Mouse (Mus musculus): Measurements from ENCODE around the gene Zfp12. TPM values are rescaled to one million over a fixed set of nuclear protein-coding genes. Genes with fewer than 3 reads are reported as not detected.

Zfp12 gene
- polyA plus RNA-seq, 1 experiment from 2014 or later = 16.6 TPM

GRCm38 (mm10) chr5:143298391-143298790 lies 63.4 kb downstream of the Zfp12 start:
- no peak overlapping the region for H3K4me3 ChIP-seq (ENCODE audit: low read depth, low read length)
- H3K27ac ChIP-seq (replicated peaks; ENCODE audit: low read depth, low read length) = no peak overlapping the region
- DNase-seq (ENCODE audit: low spot score) (no peak), ATAC-seq (ENCODE audit: low read depth) (no peak)
- peaks cover 10% of the 10 kb centered on the region for H3K27me3 ChIP-seq (replicated peaks; ENCODE audit: control insufficient read depth, insufficient read depth, low read length)
- H3K9me3 ChIP-seq (ENCODE audit: control insufficient read depth, low read length) = 0 out of 2 replicates have a peak, but pooled peaks cover 3% of the 10 kb centered on the region
- peaks cover 6% of the 10 kb centered on the region; the same call in 1 of the 2 replicates for H3K4me1 ChIP-seq (ENCODE audit: control insufficient read depth, insufficient read depth, low read length)
- 93% methylated on average over 7 of the region's 7 CpGs for WGBS
- H3K9ac ChIP-seq (ENCODE audit: low read depth, low read length) = no peak overlapping the region
- H3K4me2 ChIP-seq (ENCODE audit: low read depth, low read length) = no peak overlapping the region
- H3K36me3 ChIP-seq (ENCODE audit: control insufficient read depth, insufficient read depth, low read length) = peaks cover 46% of the 10 kb centered on the region

Other genes with a start within 250 kb of the Zfp12 start
- 33.1 and 34.0 TPM in 2 replicates for gene Rnf216, start 122.2 kb upstream of the Zfp12 start, polyA plus RNA-seq (2014; fragmentation: Nextera tagmentation; extraction: Ambion mirVana)
- gene Olfr718-ps1, start 87.6 kb upstream of the Zfp12 start, polyA plus RNA-seq (2014; fragmentation: Nextera tagmentation; extraction: Ambion mirVana) = 0.07 TPM in 1 of 2 replicates, not detected in the other
- 7.6 and 8.2 TPM in 2 replicates for gene Rbak, start 54.4 kb upstream of the Zfp12 start, polyA plus RNA-seq (2014; fragmentation: Nextera tagmentation; extraction: Ambion mirVana)
- gene Spdye4b, start 54.1 kb upstream of the Zfp12 start, polyA plus RNA-seq (2014; fragmentation: Nextera tagmentation; extraction: Ambion mirVana) = not detected in 2 replicates
- not detected in 2 replicates for gene Spdye4a, start 8.3 kb upstream of the Zfp12 start, polyA plus RNA-seq (2014; fragmentation: Nextera tagmentation; extraction: Ambion mirVana)
- gene Zfp316, start 34.9 kb downstream of the Zfp12 start, polyA plus RNA-seq (2014; fragmentation: Nextera tagmentation; extraction: Ambion mirVana) = 1.4 and 2.1 TPM in 2 replicates
- gene Zfp853, start 58.5 kb downstream of the Zfp12 start, polyA plus RNA-seq (2014; fragmentation: Nextera tagmentation; extraction: Ambion mirVana) = 0.17 and 0.46 TPM in 2 replicates
- gene E130309D02Rik, start 80.2 kb downstream of the Zfp12 start, polyA plus RNA-seq (2014; fragmentation: Nextera tagmentation; extraction: Ambion mirVana) = 22.6 and 26.1 TPM in 2 replicates
- 68.3 and 74.7 TPM in 2 replicates for gene Zdhhc4, start 94.1 kb downstream of the Zfp12 start, polyA plus RNA-seq (2014; fragmentation: Nextera tagmentation; extraction: Ambion mirVana)
- 0.51 and 0.87 TPM in 2 replicates for gene Grid2ip, start 122.2 kb downstream of the Zfp12 start, polyA plus RNA-seq (2014; fragmentation: Nextera tagmentation; extraction: Ambion mirVana)
- 477 and 497 TPM in 2 replicates for gene Kdelr2, start 168.7 kb downstream of the Zfp12 start, polyA plus RNA-seq (2014; fragmentation: Nextera tagmentation; extraction: Ambion mirVana)
- gene Daglb, start 229.4 kb downstream of the Zfp12 start, polyA plus RNA-seq (2014; fragmentation: Nextera tagmentation; extraction: Ambion mirVana) = 7.6 and 8.5 TPM in 2 replicates

All from embryonic facial prominence, embryonic 14.5 days (tissue).